ENCODE assay signal across 9 mouse cellular contexts in genomic region chr11:117130068-117130467, GRCm38 (mm10). TPM values are rescaled to one million over a fixed set of nuclear protein-coding genes. Genes with fewer than 3 reads are reported as not detected.
A peak's percentile ranks its signal among the peaks of the same experiment; 100 is the strongest.
DNase-seq lines count a peak whose midpoint lies in the region; ATAC-seq and TF ChIP-seq lines count a peak whose summit lies in the region.
"Had no signal": no experiment of that assay in that cellular context is flagged by ENCODE, and none has a peak within 500 bp of the region (broad histone marks: within the 10 kb centered on the region; RNA-seq: fewer than 3 reads in every experiment).

No protein-coding gene starts in this region.

- peaks cover 76% of the 10 kb centered on the region for H3K4me1 ChIP-seq in cerebellum, adult 2 months (ENCODE audit: control insufficient read depth, insufficient read depth, low read length)
- H3K4me1 ChIP-seq in kidney, embryonic 16.5 days (ENCODE audit: insufficient read depth, low read length), result peaks cover 53% of the 10 kb centered on the region
- H3K4me1 ChIP-seq in hindbrain, embryonic 12.5 days, result peaks cover 42% of the 10 kb centered on the region

- DNase-seq in cerebellum, adult 2 months, result peak in 1 of 2 experiments; percentile 21
- DNase-seq in cerebellum, postnatal 14 days, result no peak
- no peak for DNase-seq in kidney, postnatal 4 days
- DNase-seq in lung, postnatal 36 days, result peak; percentile 72
- DNase-seq in adrenal gland, postnatal 36 days, result no peak
- DNase-seq in adipocyte (ENCODE audit: low spot score), result no peak

- H3K27ac ChIP-seq in cerebellum, adult 2 months (ENCODE audit: insufficient read depth, low read length), result peak overlapping the region; percentile 29
- H3K27ac ChIP-seq in kidney, embryonic 16.5 days (ENCODE audit: low read length), result peak overlapping the region; percentile 32; the same call in 1 of the 2 replicates
- peak overlapping the region; percentile 37; the same call in 1 of the 2 replicates for H3K27ac ChIP-seq in hindbrain, embryonic 12.5 days

- no peaks in the 10 kb centered on the region for H3K27me3 ChIP-seq in cerebellum, adult 2 months (ENCODE audit: control insufficient read depth, insufficient read depth, low read length)
- no peaks in the 10 kb centered on the region for H3K27me3 ChIP-seq in kidney, embryonic 16.5 days (ENCODE audit: insufficient read depth, low read length)
- no peaks in the 10 kb centered on the region for H3K27me3 ChIP-seq in hindbrain, embryonic 12.5 days

- H3K9me3 ChIP-seq in kidney, embryonic 16.5 days (ENCODE audit: low read length), result no peaks in the 10 kb centered on the region
- H3K9me3 ChIP-seq in hindbrain, embryonic 12.5 days (replicated peaks), result no peaks in the 10 kb centered on the region

- peaks cover 14% of the 10 kb centered on the region for H3K36me3 ChIP-seq in kidney, embryonic 16.5 days (ENCODE audit: insufficient read depth, low read length)
- H3K36me3 ChIP-seq in hindbrain, embryonic 12.5 days, result peaks cover 11% of the 10 kb centered on the region

- no peak for ATAC-seq in kidney, embryonic 16.5 days (ENCODE audit: low FRiP score, low TSS enrichment)
- no peak for ATAC-seq in hindbrain, embryonic 12.5 days (ENCODE audit: low FRiP score)
- ATAC-seq: inflammation-experienced regulatory T-cells, adult 6 months had no signal

- H3K4me2 ChIP-seq in kidney, embryonic 16.5 days (replicated peaks; ENCODE audit: low read depth, low read length), result no peak overlapping the region
- H3K4me2 ChIP-seq in hindbrain, embryonic 12.5 days (replicated peaks), result no peak overlapping the region

- peak overlapping the region; percentile 44; the same call in 1 of the 2 replicates for H3K9ac ChIP-seq in kidney, embryonic 16.5 days (replicated peaks; ENCODE audit: low read length)
- no peak overlapping the region for H3K9ac ChIP-seq in hindbrain, embryonic 12.5 days

- TF ChIP-seq POLR2A in cerebellum, adult 2 months (IDR thresholded peaks at IDR 0.05; ENCODE audit: borderline replicate concordance, insufficient read depth, low read length), result no peak

- WGBS in cerebellum, adult 2 months, result 24% methylated on average over 8 of the region's 8 CpGs
- 84% methylated on average over 8 of the region's 8 CpGs for WGBS in kidney, embryonic 16.5 days
- WGBS in hindbrain, embryonic 12.5 days, result 81% methylated on average over 8 of the region's 8 CpGs

- no peak overlapping the region for H3K4me3 ChIP-seq in cerebellum, adult 2 months (replicated peaks; ENCODE audit: insufficient read depth, low read depth, low read length)
- H3K4me3 ChIP-seq in kidney, embryonic 16.5 days (ENCODE audit: low read length), result no peak overlapping the region
- H3K4me3 ChIP-seq in hindbrain, embryonic 12.5 days, result no peak overlapping the region

- TF ChIP-seq CTCF in cerebellum, adult 2 months (IDR thresholded peaks at IDR 0.05; ENCODE audit: borderline replicate concordance, insufficient read depth, low read depth, low read length), result no peak

RNA-seq across cellular contexts. Expression of gene Sec14l1, which starts 15.1 kb away (rescaled TPM):
- 124 and 137 TPM in 2 replicates for polyA plus RNA-seq in cerebellum, adult 2 months (2012; rRNA removed)
- polyA plus RNA-seq in kidney, embryonic 16.5 days (2015; fragmentation: Nextera tagmentation; extraction: Ambion mirVana), result 91.5 and 92.9 TPM in 2 replicates
- 76.2 and 77.6 TPM in 2 replicates for polyA plus RNA-seq in hindbrain, embryonic 12.5 days (2016; fragmentation: Nextera tagmentation; extraction: Ambion mirVana)
- total RNA-seq in adrenal gland, postnatal 36 days (2021), result 100 to 1,000 TPM; 132 to 163 TPM
